Mouse (Mus musculus) myocyte (in vitro differentiated cells): ENCODE data around the gene Cop1. TPM values are rescaled to one million over a fixed set of nuclear protein-coding genes. Genes with fewer than 3 reads are reported as not detected.

Experiments
- H3K27me3 ChIP-seq: one replicate; pipeline ENCODE4 v1.6.1; 2011; ENCODE audit not compliant: control insufficient read depth, insufficient read depth, insufficient read length
- H3K36me3 ChIP-seq: one replicate; pipeline ENCODE4 v1.6.1; 2011; ENCODE audit not compliant: control insufficient read depth, insufficient read depth
- H3K4me2 ChIP-seq: one replicate; pipeline ENCODE4 v1.6.1; 2011; ENCODE audit warnings: low read depth, control low read depth
- H3K4me3 ChIP-seq: one replicate; pipeline ENCODE4 v1.5.1; 2011; ENCODE audit warnings: mild to moderate bottlenecking, control low read depth, moderate library complexity
- H3K79me2 ChIP-seq: one replicate; pipeline ENCODE4 v1.6.1; 2011; ENCODE audit not compliant: control insufficient read depth, insufficient read depth
- H3ac ChIP-seq: one replicate; pipeline ENCODE4 v1.6.1; 2011; ENCODE audit not compliant: control insufficient read depth, insufficient read length
- CEBPB ChIP-seq: IDR thresholded peaks from 2 replicates; pipeline ENCODE4 v1.6.1; 2011; ENCODE audit warnings: mild to moderate bottlenecking, moderate library complexity; ENCODE audit not compliant: poor library complexity, insufficient read depth, severe bottlenecking
- E2F4 ChIP-seq: IDR thresholded peaks from one replicate; pipeline ENCODE4 v1.6.1; 2011; ENCODE audit warnings: mild to moderate bottlenecking, control low read depth, moderate library complexity; ENCODE audit not compliant: insufficient read depth
- MAX ChIP-seq: IDR thresholded peaks from one replicate; pipeline ENCODE4 v1.6.1; 2011; ENCODE audit warnings: low read depth, mild to moderate bottlenecking, control low read depth
- MYOD1 ChIP-seq, 3 experiments: IDR thresholded peaks; one replicate each; pipeline ENCODE4 v1.6.1; 2011; ENCODE audit warnings: control low read depth in 2 of 3, low read depth in 2 of 3, mild to moderate bottlenecking in 2 of 3, moderate library complexity in 1 of 3; ENCODE audit not compliant: insufficient read length in 2 of 3, control insufficient read depth in 1 of 3
- MYOG ChIP-seq, 3 experiments: IDR thresholded peaks; one replicate each; pipeline ENCODE4 v1.6.1; 2011; ENCODE audit warnings: control low read depth in 2 of 3, low read depth in 2 of 3, mild to moderate bottlenecking in 2 of 3; ENCODE audit not compliant: insufficient read length in 2 of 3, control insufficient read depth in 1 of 3, insufficient read depth in 1 of 3
- POLR2A ChIP-seq: IDR thresholded peaks from one replicate; pipeline ENCODE4 v1.6.1; 2011; ENCODE audit warnings: low read depth, mild to moderate bottlenecking, control low read depth, moderate library complexity; ENCODE audit not compliant: insufficient read length
- POLR2AphosphoS2 ChIP-seq: IDR thresholded peaks from one replicate; pipeline ENCODE4 v1.6.1; 2011; ENCODE audit warnings: low read depth, control low read depth; ENCODE audit not compliant: insufficient read length
- REST ChIP-seq: IDR thresholded peaks from one replicate; pipeline ENCODE4 v1.6.1; 2011; ENCODE audit warnings: mild to moderate bottlenecking, control low read depth, moderate library complexity; ENCODE audit not compliant: insufficient read depth, insufficient read length
- SRF ChIP-seq: IDR thresholded peaks from one replicate; pipeline ENCODE4 v1.6.1; 2011; ENCODE audit warnings: low read depth; ENCODE audit not compliant: control insufficient read depth, insufficient read length
- TCF12 ChIP-seq: IDR thresholded peaks from one replicate; pipeline ENCODE4 v1.6.1; 2011; ENCODE audit warnings: mild to moderate bottlenecking, control low read depth; ENCODE audit not compliant: poor library complexity, insufficient read depth, severe bottlenecking
- TCF3 ChIP-seq: IDR thresholded peaks from one replicate; pipeline ENCODE4 v1.6.1; 2011; ENCODE audit warnings: low read depth, control low read depth; ENCODE audit not compliant: insufficient read length
- USF1 ChIP-seq: IDR thresholded peaks from one replicate; pipeline ENCODE4 v1.6.1; 2011; ENCODE audit warnings: low read depth, mild to moderate bottlenecking, control low read depth, moderate library complexity
- polyA plus RNA-seq: library from polyadenylated mRNA; unstranded; fragments of >200 nt; fragmentation: generic; extraction: Trizol; gene quantifications from one replicate; pipeline ENCODE4 v1.2.1, GENCODE M21; 2012; ENCODE audit warnings: missing spikeins

Cop1 gene
- polyA plus RNA-seq, 1 experiment: 63.6 TPM

- Histone ChIP-seq H3K36me3 (no peaks in the 10 kb centered on the region), H3K4me2 (no peak overlapping the region), H3K4me3 (no peak overlapping the region), H3K27me3 (no peaks in the 10 kb centered on the region), H3ac (no peak overlapping the region), H3K79me2 (no peaks in the 10 kb centered on the region)
- TF ChIP-seq E2F4 (no peak), MYOG (IDR thresholded peaks at IDR 0.05; ENCODE audit: control insufficient read depth in 1 of 3, insufficient read depth in 1 of 3, insufficient read length in 2 of 3, low read depth in 2 of 3) (no peak), MYOD1 (IDR thresholded peaks at IDR 0.05; ENCODE audit: control insufficient read depth in 1 of 3, insufficient read length in 2 of 3, low read depth in 2 of 3) (no peak), SRF (no peak), POLR2AphosphoS2 (no peak), REST (no peak), TCF3 (no peak), CEBPB (no peak), TCF12 (no peak), USF1 (no peak), POLR2A (no peak), MAX (no peak)
Observed at GRCm38 (mm10) chr1:159386458-159386857, 154.3 kb downstream of the Cop1 start.

GRCm38 (mm10) chr1:159388565-159389024 is 156.5 kb downstream of the Cop1 start:
- no peak for TF ChIP-seq CEBPB
- peak in 1 of 3 experiments; percentile 8 for TF ChIP-seq MYOG (IDR thresholded peaks at IDR 0.05; ENCODE audit: control insufficient read depth in 1 of 3, insufficient read depth in 1 of 3, insufficient read length in 2 of 3, low read depth in 2 of 3)
- TF ChIP-seq POLR2A: no peak
- TF ChIP-seq TCF3: no peak
- TF ChIP-seq REST: peak; percentile 9
- no peak for TF ChIP-seq SRF
- peak in 2 of 3 experiments; percentile 70 to 92 for TF ChIP-seq MYOD1 (IDR thresholded peaks at IDR 0.05; ENCODE audit: control insufficient read depth in 1 of 3, insufficient read length in 2 of 3, low read depth in 2 of 3)
- no peak for TF ChIP-seq POLR2AphosphoS2
- TF ChIP-seq E2F4: no peak
- no peak for TF ChIP-seq TCF12
- TF ChIP-seq MAX: no peak
- TF ChIP-seq USF1: no peak
- H3K27me3 ChIP-seq: no peaks in the 10 kb centered on the region
- H3K36me3 ChIP-seq: no peaks in the 10 kb centered on the region
- peak overlapping the region; percentile 6 for H3K4me2 ChIP-seq
- no peak overlapping the region for H3ac ChIP-seq
- no peak overlapping the region for H3K4me3 ChIP-seq
- no peaks in the 10 kb centered on the region for H3K79me2 ChIP-seq

GRCm38 (mm10) chr1:159390049-159390448 is 157.9 kb downstream of the Cop1 start:
- no peak overlapping the region for H3K4me3 ChIP-seq
- no peaks in the 10 kb centered on the region for H3K27me3 ChIP-seq
- no peak overlapping the region for H3ac ChIP-seq
- TF ChIP-seq USF1 (no peak), POLR2A (no peak), E2F4 (no peak), MYOG (IDR thresholded peaks at IDR 0.05; ENCODE audit: control insufficient read depth in 1 of 3, insufficient read depth in 1 of 3, insufficient read length in 2 of 3, low read depth in 2 of 3) (no peak), MAX (no peak), REST (no peak), MYOD1 (IDR thresholded peaks at IDR 0.05; ENCODE audit: control insufficient read depth in 1 of 3, insufficient read length in 2 of 3, low read depth in 2 of 3) (no peak), TCF12 (no peak), CEBPB (no peak), SRF (no peak), POLR2AphosphoS2 (no peak), TCF3 (no peak)
- H3K79me2 ChIP-seq: no peaks in the 10 kb centered on the region
- H3K36me3 ChIP-seq: no peaks in the 10 kb centered on the region
- H3K4me2 ChIP-seq: no peak overlapping the region

GRCm38 (mm10) chr1:159392667-159393066 is 160.5 kb downstream of the Cop1 start:
- peak overlapping the region; percentile 59 for H3K4me2 ChIP-seq
- no peaks in the 10 kb centered on the region for H3K27me3 ChIP-seq
- no peak for TF ChIP-seq POLR2AphosphoS2
- TF ChIP-seq TCF12: no peak
- TF ChIP-seq MYOD1 (IDR thresholded peaks at IDR 0.05; ENCODE audit: control insufficient read depth in 1 of 3, insufficient read length in 2 of 3, low read depth in 2 of 3): peak in 1 of 3 experiments; percentile 45

DNA sequence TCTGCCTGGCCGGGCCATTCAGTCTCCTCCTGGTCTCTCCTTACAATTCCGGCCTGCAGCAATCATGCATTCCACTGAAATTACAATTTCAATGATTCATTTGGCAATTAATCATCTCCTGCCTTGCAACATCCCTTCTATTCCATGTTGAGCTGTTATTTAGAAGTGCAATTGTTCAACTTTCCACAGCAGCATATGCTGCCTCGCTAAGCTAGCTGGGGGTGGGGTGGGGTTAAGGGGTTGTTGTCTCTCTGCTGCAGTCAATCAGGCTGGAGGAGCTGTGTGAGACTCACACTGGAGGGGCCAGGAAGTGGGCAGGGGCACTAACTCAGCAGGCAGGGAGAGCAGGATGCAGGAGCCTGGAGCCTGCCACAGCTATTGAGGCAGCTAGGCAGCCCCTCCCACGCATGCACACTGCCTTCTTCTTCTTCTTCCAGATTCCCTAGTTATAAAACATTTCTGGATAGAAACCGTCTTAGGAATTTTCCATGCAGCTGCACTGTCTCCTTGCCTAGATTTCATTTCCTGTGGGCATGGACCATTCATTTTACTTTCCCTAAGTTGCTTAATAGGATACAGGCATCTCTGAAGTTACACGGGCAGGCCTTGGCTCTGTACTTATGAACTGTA is 161.1 kb downstream of the Cop1 start:
- H3K27me3 ChIP-seq: no peaks in the 10 kb centered on the region
- H3K79me2 ChIP-seq: no peaks in the 10 kb centered on the region
- TF ChIP-seq E2F4: no peak
- peak; percentile 85 for TF ChIP-seq CEBPB
- TF ChIP-seq MYOG (IDR thresholded peaks at IDR 0.05; ENCODE audit: control insufficient read depth in 1 of 3, insufficient read depth in 1 of 3, insufficient read length in 2 of 3, low read depth in 2 of 3): no peak
- no peak for TF ChIP-seq MAX
- TF ChIP-seq REST: no peak
- H3ac ChIP-seq: no peak overlapping the region
- H3K4me2 ChIP-seq: peak overlapping the region; percentile 59
- H3K36me3 ChIP-seq: no peaks in the 10 kb centered on the region
- no peak overlapping the region for H3K4me3 ChIP-seq

More at GRCm38 (mm10) chr1:159392667-159393066, 160.5 kb downstream of the Cop1 start:
- H3K4me3 ChIP-seq: no peak overlapping the region
- H3K36me3 ChIP-seq: no peaks in the 10 kb centered on the region
- no peak overlapping the region for H3ac ChIP-seq
- H3K79me2 ChIP-seq: no peaks in the 10 kb centered on the region
